8 mouse cellular contexts compared by ENCODE assay signal in genomic region chr10:80141786-80142529, GRCm38 (mm10). TPM values are rescaled to one million over a fixed set of nuclear protein-coding genes. Genes with fewer than 3 reads are reported as not detected.
A peak's percentile ranks its signal among the peaks of the same experiment; 100 is the strongest.
DNase-seq lines count a peak whose midpoint lies in the region; ATAC-seq lines count a peak whose summit lies in the region.

No protein-coding gene starts in this region.

- H3K9ac ChIP-seq in embryonic facial prominence, embryonic 11.5 days (replicated peaks; ENCODE audit: low read length): peak overlapping the region; percentile 85
- peak overlapping the region; percentile 56 for H3K9ac ChIP-seq in limb, embryonic 11.5 days (ENCODE audit: low read length)
- peak overlapping the region; percentile 85 for H3K9ac ChIP-seq in midbrain, embryonic 13.5 days (replicated peaks)

- peak overlapping the region; percentile 89 for H3K4me2 ChIP-seq in embryonic facial prominence, embryonic 11.5 days (ENCODE audit: low read depth, low read length)
- peak overlapping the region; percentile 76 for H3K4me2 ChIP-seq in limb, embryonic 11.5 days (ENCODE audit: low read depth, severe bottlenecking)
- peak overlapping the region; percentile 78 for H3K4me2 ChIP-seq in midbrain, embryonic 13.5 days (replicated peaks)

- peak overlapping the region; percentile 75 for H3K4me3 ChIP-seq in embryonic facial prominence, embryonic 11.5 days (ENCODE audit: low read depth, low read length)
- peak overlapping the region; percentile 56 for H3K4me3 ChIP-seq in limb, embryonic 11.5 days (ENCODE audit: low read depth, low read length)
- peak overlapping the region; percentile 63 for H3K4me3 ChIP-seq in midbrain, embryonic 13.5 days (replicated peaks)

- peaks cover 13% of the 10 kb centered on the region for H3K36me3 ChIP-seq in embryonic facial prominence, embryonic 11.5 days (replicated peaks; ENCODE audit: control insufficient read depth, insufficient read depth, low read depth, low read length)
- H3K36me3 ChIP-seq in limb, embryonic 11.5 days (ENCODE audit: control insufficient read depth, insufficient read depth, low read length): peaks cover 18% of the 10 kb centered on the region
- H3K36me3 ChIP-seq in midbrain, embryonic 13.5 days: peaks cover 31% of the 10 kb centered on the region

- no peaks in the 10 kb centered on the region for H3K9me3 ChIP-seq in embryonic facial prominence, embryonic 11.5 days (replicated peaks; ENCODE audit: control insufficient read depth, low read length)
- H3K9me3 ChIP-seq in limb, embryonic 11.5 days (ENCODE audit: control insufficient read depth, low read length): no peaks in the 10 kb centered on the region
- no peaks in the 10 kb centered on the region for H3K9me3 ChIP-seq in midbrain, embryonic 13.5 days

- peak overlapping the region; percentile 72 for H3K27ac ChIP-seq in embryonic facial prominence, embryonic 11.5 days (replicated peaks; ENCODE audit: low read depth, low read length)
- H3K27ac ChIP-seq in limb, embryonic 11.5 days (replicated peaks; ENCODE audit: low read depth, low read length): 0 out of 2 replicates have a peak overlapping the region, but pooled peaks have one; percentile 12
- H3K27ac ChIP-seq in midbrain, embryonic 13.5 days: peak overlapping the region; percentile 86

- H3K27me3 ChIP-seq in embryonic facial prominence, embryonic 11.5 days (ENCODE audit: control insufficient read depth, insufficient read depth, low read length): peaks cover 10% of the 10 kb centered on the region
- H3K27me3 ChIP-seq in limb, embryonic 11.5 days (ENCODE audit: control insufficient read depth, insufficient read depth, low read length): peaks cover 10% of the 10 kb centered on the region
- H3K27me3 ChIP-seq in midbrain, embryonic 13.5 days: peaks cover 1% of the 10 kb centered on the region

- ATAC-seq in embryonic facial prominence, embryonic 11.5 days (replicated peaks; ENCODE audit: insufficient number of reproducible peaks, low FRiP score, low TSS enrichment, low read depth): peak; percentile 78
- ATAC-seq in granulocyte monocyte progenitor cell, adult 5-6 weeks (replicated peaks; ENCODE audit: poor library complexity, severe bottlenecking): peak; percentile 70
- peak; percentile 81 for ATAC-seq in limb, embryonic 11.5 days (ENCODE audit: insufficient number of reproducible peaks, low FRiP score, low TSS enrichment, low read depth)
- peak; percentile 83 for ATAC-seq in midbrain, embryonic 13.5 days

- H3K4me1 ChIP-seq in embryonic facial prominence, embryonic 11.5 days (ENCODE audit: control insufficient read depth, insufficient read depth, low read length): peaks cover 14% of the 10 kb centered on the region
- peaks cover 26% of the 10 kb centered on the region for H3K4me1 ChIP-seq in limb, embryonic 11.5 days (ENCODE audit: control insufficient read depth, insufficient read depth, low read length)
- H3K4me1 ChIP-seq in midbrain, embryonic 13.5 days (replicated peaks): peaks cover 78% of the 10 kb centered on the region

- 1% methylated on average over 40 of the region's 43 CpGs for WGBS in embryonic facial prominence, embryonic 11.5 days
- WGBS in limb, embryonic 11.5 days: under 1% methylated on average over 43 of the region's 43 CpGs
- 1% methylated on average over 43 of the region's 43 CpGs for WGBS in midbrain, embryonic 13.5 days

- DNase-seq in 3T3-L1 (ENCODE audit: low read depth, low spot score): peak; percentile 99
- peak; percentile 91 for DNase-seq in adrenal gland, postnatal 25 days
- peak; percentile 100 for DNase-seq in embryonic facial prominence, embryonic 11.5 days (ENCODE audit: low spot score)
- peak; percentile 97 for DNase-seq in kidney, adult 11 months
- DNase-seq in limb, embryonic 11.5 days (ENCODE audit: low spot score): peak; percentile 94
- DNase-seq in spleen, adult 18-20 months: peak; percentile 85 to 86

RNA-seq across cellular contexts. Expression of gene Cbarp, which starts 1.3 kb away (rescaled TPM):
- 45.4 and 67.9 TPM in 2 replicates for total RNA-seq in adrenal gland, postnatal 25 days (2021)
- 6.8 and 9.0 TPM in 2 replicates for polyA plus RNA-seq in embryonic facial prominence, embryonic 11.5 days (2014; fragmentation: Nextera tagmentation; extraction: Ambion mirVana)
- 0.73 and 5.3 TPM in 2 replicates for total RNA-seq in granulocyte monocyte progenitor cell, adult 5-6 weeks (2014; fragmentation: Nextera tagmentation)
- 0.36 TPM in 1 of 2 replicates, not detected in the other for total RNA-seq in granulocyte monocyte progenitor cell, adult 5-6 weeks (2017)
- polyA plus RNA-seq in limb, embryonic 11.5 days (2014; fragmentation: Nextera tagmentation; extraction: Ambion mirVana): 4.7 and 6.5 TPM in 2 replicates
- 40.6 and 45.3 TPM in 2 replicates for polyA plus RNA-seq in midbrain, embryonic 13.5 days (2015; fragmentation: Nextera tagmentation; extraction: Ambion mirVana)

RNA-seq across cellular contexts. Expression of gene Atp5d, which starts 3.5 kb away (rescaled TPM):
- 460 and 592 TPM in 2 replicates for total RNA-seq in adrenal gland, postnatal 25 days (2021)
- polyA plus RNA-seq in embryonic facial prominence, embryonic 11.5 days (2014; fragmentation: Nextera tagmentation; extraction: Ambion mirVana): 360 and 371 TPM in 2 replicates
- 193 and 253 TPM in 2 replicates for total RNA-seq in granulocyte monocyte progenitor cell, adult 5-6 weeks (2014; fragmentation: Nextera tagmentation)
- total RNA-seq in granulocyte monocyte progenitor cell, adult 5-6 weeks (2017): 47.4 and 49.6 TPM in 2 replicates
- polyA plus RNA-seq in limb, embryonic 11.5 days (2014; fragmentation: Nextera tagmentation; extraction: Ambion mirVana): 416 and 426 TPM in 2 replicates
- 391 and 394 TPM in 2 replicates for polyA plus RNA-seq in midbrain, embryonic 13.5 days (2015; fragmentation: Nextera tagmentation; extraction: Ambion mirVana)

RNA-seq across cellular contexts. Expression of gene Midn, which starts 6.1 kb away (rescaled TPM):
- 74.1 and 97.4 TPM in 2 replicates for total RNA-seq in adrenal gland, postnatal 25 days (2021)
- 60.3 and 62.1 TPM in 2 replicates for polyA plus RNA-seq in embryonic facial prominence, embryonic 11.5 days (2014; fragmentation: Nextera tagmentation; extraction: Ambion mirVana)
- total RNA-seq in granulocyte monocyte progenitor cell, adult 5-6 weeks (2014; fragmentation: Nextera tagmentation): 26.7 and 36.8 TPM in 2 replicates
- 10.0 and 17.4 TPM in 2 replicates for total RNA-seq in granulocyte monocyte progenitor cell, adult 5-6 weeks (2017)
- 59.3 and 60.9 TPM in 2 replicates for polyA plus RNA-seq in limb, embryonic 11.5 days (2014; fragmentation: Nextera tagmentation; extraction: Ambion mirVana)
- 35.9 and 40.6 TPM in 2 replicates for polyA plus RNA-seq in midbrain, embryonic 13.5 days (2015; fragmentation: Nextera tagmentation; extraction: Ambion mirVana)

RNA-seq across cellular contexts. Expression of gene Cirbp, which starts 23.8 kb away (rescaled TPM):
- total RNA-seq in adrenal gland, postnatal 25 days (2021): 49.9 and 142 TPM in 2 replicates
- 74.0 and 77.8 TPM in 2 replicates for polyA plus RNA-seq in embryonic facial prominence, embryonic 11.5 days (2014; fragmentation: Nextera tagmentation; extraction: Ambion mirVana)
- 25.3 and 70.7 TPM in 2 replicates for total RNA-seq in granulocyte monocyte progenitor cell, adult 5-6 weeks (2014; fragmentation: Nextera tagmentation)
- total RNA-seq in granulocyte monocyte progenitor cell, adult 5-6 weeks (2017): 36.8 and 40.7 TPM in 2 replicates
- 67.9 and 68.1 TPM in 2 replicates for polyA plus RNA-seq in limb, embryonic 11.5 days (2014; fragmentation: Nextera tagmentation; extraction: Ambion mirVana)
- 354 and 412 TPM in 2 replicates for polyA plus RNA-seq in midbrain, embryonic 13.5 days (2015; fragmentation: Nextera tagmentation; extraction: Ambion mirVana)

RNA-seq across cellular contexts. Expression of gene Stk11, which starts 26.4 kb away (rescaled TPM):
- total RNA-seq in adrenal gland, postnatal 25 days (2021): 154 TPM in 2 replicates
- 16.6 and 18.5 TPM in 2 replicates for polyA plus RNA-seq in embryonic facial prominence, embryonic 11.5 days (2014; fragmentation: Nextera tagmentation; extraction: Ambion mirVana)
- total RNA-seq in granulocyte monocyte progenitor cell, adult 5-6 weeks (2014; fragmentation: Nextera tagmentation): 94.5 and 150 TPM in 2 replicates
- total RNA-seq in granulocyte monocyte progenitor cell, adult 5-6 weeks (2017): 121 and 132 TPM in 2 replicates
- polyA plus RNA-seq in limb, embryonic 11.5 days (2014; fragmentation: Nextera tagmentation; extraction: Ambion mirVana): 23.6 and 27.1 TPM in 2 replicates
- polyA plus RNA-seq in midbrain, embryonic 13.5 days (2015; fragmentation: Nextera tagmentation; extraction: Ambion mirVana): 17.7 and 20.7 TPM in 2 replicates

Comparison
In these comparisons a context has a peak if more than half of its experiments do, and no peak if none do; other contexts are left out.
1. Peak in every context shown above with its lines: DNase-seq, ATAC-seq, H3K4me3 ChIP-seq and H3K27ac ChIP-seq.
2. H3K27ac ChIP-seq: peak in every context shown above with its lines; median percentile 86 in midbrain, embryonic 13.5 days; 72 in embryonic facial prominence, embryonic 11.5 days; 12 in limb, embryonic 11.5 days.